Mouse (Mus musculus) embryonic facial prominence, embryonic 11.5 days (tissue): ENCODE data around the gene Lrrc58. TPM values are rescaled to one million over a fixed set of nuclear protein-coding genes. Genes with fewer than 3 reads are reported as not detected.

Source experiments
- ATAC-seq: fragments of 200-750 bp; cut with Nextera tagmentation; replicated peaks from 2 replicates; pipeline ENCODE4 v1.8.0; 2017; ENCODE audit warnings: low read depth; ENCODE audit not compliant: insufficient number of reproducible peaks, low FRiP score, low TSS enrichment
- DNase-seq: peaks from one replicate; pipeline ENCODE4 v3.0.0-alpha.2; 2015; ENCODE audit warnings: low spot score
- H3K27ac ChIP-seq: fragments of 300-500 bp; sonication (generic); replicated peaks from 2 replicates; pipeline ENCODE4 v1.5.1; 2014; ENCODE audit warnings: mild to moderate bottlenecking, low read depth, low read length, control low read depth
- H3K27me3 ChIP-seq: fragments of 300-500 bp; sonication (generic); 2 replicates; pipeline ENCODE4 v1.6.1; 2014; ENCODE audit warnings: mild to moderate bottlenecking, low read length, moderate library complexity, mixed read lengths; ENCODE audit not compliant: control insufficient read depth, insufficient read depth
- H3K36me3 ChIP-seq: fragments of 300-500 bp; sonication (generic); replicated peaks from 2 replicates; pipeline ENCODE4 v1.6.1; 2014; ENCODE audit warnings: low read depth, mild to moderate bottlenecking, low read length, moderate library complexity, mixed read lengths; ENCODE audit not compliant: control insufficient read depth, insufficient read depth
- H3K4me1 ChIP-seq: fragments of 300-500 bp; sonication (generic); 2 replicates; pipeline ENCODE4 v1.6.1; 2014; ENCODE audit warnings: low read length, mixed read lengths; ENCODE audit not compliant: control insufficient read depth, insufficient read depth
- H3K4me2 ChIP-seq: fragments of 300-500 bp; sonication (generic); 2 replicates; pipeline ENCODE4 v1.6.1; 2014; ENCODE audit warnings: low read depth, mild to moderate bottlenecking, control low read depth, low read length, moderate library complexity
- H3K4me3 ChIP-seq: fragments of 300-500 bp; sonication (generic); 2 replicates; pipeline ENCODE4 v1.5.1; 2014; ENCODE audit warnings: low read depth, low read length, control low read depth
- H3K9ac ChIP-seq: fragments of 300-500 bp; sonication (generic); replicated peaks from 2 replicates; pipeline ENCODE4 v1.6.1; 2014; ENCODE audit warnings: mild to moderate bottlenecking, control low read depth, low read length
- H3K9me3 ChIP-seq: fragments of 300-500 bp; sonication (generic); replicated peaks from 2 replicates; pipeline ENCODE4 v1.6.1; 2016; ENCODE audit warnings: mild to moderate bottlenecking, low read length, inconsistent platforms, mixed read lengths; ENCODE audit not compliant: control insufficient read depth
- WGBS: fragments of 180-500 bp; shearing (Covaris S2); extraction: QIAGEN DNeasy Blood & Tissue Kit; methylation state at CpG from one replicate; pipeline ENCODE4 v1.1.7; 2014; 5-methylcytosine and 5-hydroxymethylcytosine counted together
- polyA plus RNA-seq: library from polyadenylated mRNA; unstranded; fragments of >200 nt; fragmentation: Nextera tagmentation; extraction: Ambion mirVana; gene quantifications from 2 replicates; pipeline ENCODE4 v1.2.1, GENCODE M21; 2014

Gene Lrrc58
- polyA plus RNA-seq, 1 experiment from 2014 or later: 62.9 TPM

DNA sequence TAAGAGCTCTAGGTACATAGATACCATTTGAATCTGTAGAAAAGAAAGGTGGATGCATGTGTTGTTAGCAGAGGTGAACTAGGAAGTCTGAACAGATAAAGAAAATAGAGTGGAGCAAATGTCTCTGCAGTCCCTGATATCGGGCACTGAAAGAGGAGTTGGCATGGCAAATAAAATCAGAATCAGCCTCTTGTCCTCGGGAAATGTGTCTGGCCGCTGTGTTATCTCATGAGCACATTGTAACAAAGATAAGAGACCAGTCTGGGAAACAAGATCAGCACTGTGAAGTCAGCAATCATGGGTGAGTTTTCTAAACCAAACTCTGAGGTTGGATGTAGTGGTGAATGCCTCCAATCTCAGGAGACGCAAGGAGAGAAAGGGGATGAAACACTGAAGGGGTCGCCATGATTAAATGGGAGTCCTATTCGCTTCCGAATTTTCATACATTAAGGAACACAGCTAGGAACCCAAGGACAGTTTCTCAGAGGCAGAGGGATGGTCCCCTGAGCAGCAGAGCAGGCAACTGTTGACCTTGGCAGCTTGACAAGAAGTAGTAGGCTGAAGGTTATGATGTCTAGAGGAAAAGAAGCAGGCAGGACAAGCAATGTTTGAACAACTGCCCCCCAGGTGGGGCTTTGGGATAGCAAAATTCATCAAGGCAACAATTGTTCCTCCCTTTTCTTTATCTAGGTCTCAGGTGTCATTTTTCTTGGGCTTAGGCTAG, 22.8 kb upstream of the Lrrc58 start:
- H3K36me3 ChIP-seq: no peaks in the 10 kb centered on the region
- no peak overlapping the region for H3K9ac ChIP-seq
- 86% methylated on average over 7 of the region's 7 CpGs for whole genome bisulfite sequencing
- no peak for DNase-seq
- no peaks in the 10 kb centered on the region for H3K27me3 ChIP-seq
- no peak for ATAC-seq
- H3K9me3 ChIP-seq: no peaks in the 10 kb centered on the region
- no peak overlapping the region for H3K4me2 ChIP-seq
- no peak overlapping the region for H3K4me3 ChIP-seq
- H3K27ac ChIP-seq: no peak overlapping the region
- no peaks in the 10 kb centered on the region for H3K4me1 ChIP-seq

DNA sequence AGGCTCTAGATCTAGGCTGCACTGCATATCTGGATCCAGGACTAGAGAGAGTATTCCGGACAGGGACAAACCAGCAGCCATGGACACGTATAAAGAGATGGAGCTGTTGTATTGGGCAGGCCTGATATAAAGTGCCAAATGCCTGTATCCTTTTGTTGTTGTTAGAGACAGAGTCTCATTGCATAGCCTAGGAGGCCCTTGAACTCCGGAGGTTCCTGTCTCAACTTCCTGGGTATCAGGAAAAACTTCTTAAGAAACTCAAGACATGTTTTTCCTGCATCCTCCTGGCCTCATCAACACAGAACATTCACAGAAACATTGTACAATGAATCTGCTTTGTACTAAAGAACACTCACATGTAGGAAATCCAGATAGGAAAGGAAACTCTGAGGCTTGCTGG, 21.1 kb upstream of the Lrrc58 start:
- Histone ChIP-seq H3K9me3 (no peaks in the 10 kb centered on the region), H3K27me3 (no peaks in the 10 kb centered on the region), H3K4me2 (no peak overlapping the region), H3K27ac (no peak overlapping the region), H3K4me1 (no peaks in the 10 kb centered on the region), H3K9ac (no peak overlapping the region), H3K4me3 (no peak overlapping the region), H3K36me3 (no peaks in the 10 kb centered on the region)
- DNase-seq (no peak), ATAC-seq (no peak)
- 88% methylated on average over 3 of the region's 3 CpGs for WGBS

GRCm38 (mm10) chr16:37851366-37851765, 16.8 kb upstream of the Lrrc58 start:
- H3K4me1 ChIP-seq: no peaks in the 10 kb centered on the region
- DNase-seq: peak; percentile 77
- no peak overlapping the region for H3K27ac ChIP-seq
- 12% methylated on average over 5 of the region's 5 CpGs for WGBS
- H3K9me3 ChIP-seq: no peaks in the 10 kb centered on the region
- H3K36me3 ChIP-seq: no peaks in the 10 kb centered on the region
- ATAC-seq: peak; percentile 68
- no peak overlapping the region for H3K9ac ChIP-seq
- no peak overlapping the region for H3K4me2 ChIP-seq
- H3K4me3 ChIP-seq: no peak overlapping the region
- H3K27me3 ChIP-seq: no peaks in the 10 kb centered on the region

DNA sequence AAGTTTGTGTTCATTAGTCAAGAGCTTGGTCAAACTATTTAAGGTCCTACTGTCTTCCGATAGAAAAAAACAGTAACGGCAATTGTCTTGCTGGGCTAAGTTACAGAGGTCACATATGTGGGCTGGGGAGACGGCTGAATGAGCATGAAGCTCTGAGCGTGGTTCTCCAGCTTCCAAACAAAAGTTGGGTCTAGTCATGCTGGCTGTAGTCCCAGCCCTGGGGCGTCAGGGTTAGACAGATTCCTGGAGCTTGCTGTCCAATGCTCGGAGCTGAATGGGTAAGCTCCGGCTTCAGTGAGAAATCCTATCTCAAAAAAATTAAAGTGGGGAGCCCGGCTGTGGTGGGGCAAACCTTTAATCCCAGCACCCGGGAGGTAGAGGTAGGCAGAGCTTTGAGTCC, 14.9 kb upstream of the Lrrc58 start:
- Histone ChIP-seq H3K9ac (no peak overlapping the region), H3K4me3 (no peak overlapping the region), H3K4me1 (no peaks in the 10 kb centered on the region), H3K4me2 (no peak overlapping the region), H3K36me3 (no peaks in the 10 kb centered on the region), H3K27ac (no peak overlapping the region), H3K27me3 (no peaks in the 10 kb centered on the region), H3K9me3 (no peaks in the 10 kb centered on the region)
- 53% methylated on average over 9 of the region's 9 CpGs for WGBS
- ATAC-seq: no peak
- no peak for DNase-seq

GRCm38 (mm10) chr16:37854054-37854453, 14.1 kb upstream of the Lrrc58 start:
- H3K4me2 ChIP-seq: no peak overlapping the region; the same call in 1 of the 2 replicates
- peak; percentile 58; the same call in 1 of the 2 replicates for ATAC-seq

DNA sequence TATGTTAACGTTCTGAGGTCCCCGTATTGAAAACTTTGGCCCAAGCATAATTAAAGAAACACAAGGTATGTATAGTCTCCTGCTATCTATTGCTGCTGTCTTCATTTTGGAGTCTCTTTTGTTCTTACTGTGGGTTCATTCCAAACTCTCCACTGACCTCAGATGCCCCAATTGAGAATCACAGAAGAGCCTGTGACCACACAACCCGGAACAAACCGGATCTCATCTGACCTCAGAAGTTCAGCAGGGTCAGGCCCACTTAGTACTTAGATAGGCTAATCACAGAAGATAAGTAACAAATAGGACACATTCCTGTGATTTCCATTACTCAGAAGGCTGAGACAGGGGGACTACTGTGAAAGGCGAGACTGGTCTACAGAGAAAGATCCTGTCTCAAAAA, 13.6 kb upstream of the Lrrc58 start:
- Histone ChIP-seq H3K27ac (no peak overlapping the region), H3K4me3 (no peak overlapping the region), H3K9ac (no peak overlapping the region), H3K9me3 (no peaks in the 10 kb centered on the region), H3K36me3 (no peaks in the 10 kb centered on the region), H3K27me3 (no peaks in the 10 kb centered on the region), H3K4me1 (no peaks in the 10 kb centered on the region), H3K4me2 (no peak overlapping the region)
- ATAC-seq (no peak), DNase-seq (peak; percentile 6)
- WGBS: 26% methylated on average over 5 of the region's 5 CpGs

More at GRCm38 (mm10) chr16:37854054-37854453, 14.1 kb upstream of the Lrrc58 start:
- Histone ChIP-seq H3K27ac (no peak overlapping the region), H3K27me3 (no peaks in the 10 kb centered on the region), H3K9me3 (no peaks in the 10 kb centered on the region), H3K4me3 (no peak overlapping the region), H3K9ac (no peak overlapping the region), H3K36me3 (no peaks in the 10 kb centered on the region), H3K4me1 (no peaks in the 10 kb centered on the region)
- 51% methylated on average over 14 of the region's 14 CpGs for WGBS
- DNase-seq: no peak

- Histone ChIP-seq H3K9ac (no peak overlapping the region), H3K27ac (no peak overlapping the region), H3K4me3 (no peak overlapping the region), H3K4me1 (no peaks in the 10 kb centered on the region), H3K9me3 (no peaks in the 10 kb centered on the region), H3K27me3 (no peaks in the 10 kb centered on the region), H3K36me3 (no peaks in the 10 kb centered on the region), H3K4me2 (no peak overlapping the region)
- ATAC-seq (no peak), DNase-seq (no peak)
- 63% methylated on average over 8 of the region's 8 CpGs for WGBS
These were observed 12.6 kb upstream of the Lrrc58 start for GRCm38 (mm10) chr16:37855583-37855982.

DNA sequence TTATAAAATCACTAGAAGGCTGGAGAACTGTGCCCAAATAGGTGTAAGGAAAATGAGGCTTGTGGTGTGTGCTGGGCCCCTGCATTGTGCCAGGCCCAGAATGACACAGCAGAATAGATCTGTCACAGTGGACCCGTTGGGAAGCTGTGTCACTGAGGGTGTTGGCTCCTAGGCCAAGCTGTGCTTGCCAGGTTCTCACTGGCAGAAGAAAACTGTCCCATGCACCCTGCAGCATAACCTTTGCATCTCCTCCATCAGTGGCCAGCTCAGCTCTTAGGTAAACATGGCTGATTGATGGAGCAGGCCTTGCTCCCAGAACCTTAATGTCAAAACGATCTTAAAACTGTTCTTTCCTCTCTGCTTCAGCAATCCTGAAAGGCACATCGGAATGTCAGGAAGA, 11.9 kb upstream of the Lrrc58 start:
- DNase-seq (no peak), ATAC-seq (no peak)
- H3K27ac ChIP-seq: no peak overlapping the region
- WGBS: 77% methylated on average over 3 of the region's 3 CpGs
- no peaks in the 10 kb centered on the region for H3K4me1 ChIP-seq
- H3K4me3 ChIP-seq: no peak overlapping the region
- H3K9ac ChIP-seq: no peak overlapping the region
- H3K36me3 ChIP-seq: no peaks in the 10 kb centered on the region
- H3K27me3 ChIP-seq: no peaks in the 10 kb centered on the region
- no peaks in the 10 kb centered on the region for H3K9me3 ChIP-seq
- H3K4me2 ChIP-seq: no peak overlapping the region
